Mouse (Mus musculus) embryonic fibroblast, embryonic 13.5 days (primary cell): ENCODE measurements at regions not wholly inside any gene's neighbourhood (a gene's known extent, or its start where the extent isn't known, plus 50 kb on each side); places are given as distances from the start of the nearest gene placed in this dataset.

Experiments used
- H3K27ac ChIP-seq: 2 replicates; pipeline ENCODE4 v1.5.1; 2012; ENCODE audit warnings: low read length, control low read depth, inconsistent platforms; ENCODE audit not compliant: insufficient read depth
- H3K4me1 ChIP-seq: 2 replicates; pipeline ENCODE4 v1.6.1; 2011; ENCODE audit warnings: low read length; ENCODE audit not compliant: control insufficient read depth, insufficient read depth
- H3K4me3 ChIP-seq: 2 replicates; pipeline ENCODE4 v1.5.1; 2011; ENCODE audit warnings: mild to moderate bottlenecking, control low read depth, low read length; ENCODE audit not compliant: insufficient read depth
- CTCF ChIP-seq: IDR thresholded peaks from 2 replicates; pipeline ENCODE4 v1.5.1; 2011; ENCODE audit warnings: mild to moderate bottlenecking, control low read depth, low read length, moderate library complexity, borderline replicate concordance; ENCODE audit not compliant: insufficient read depth
- POLR2A ChIP-seq: IDR thresholded peaks from 2 replicates; pipeline ENCODE4 v1.6.1; 2011; ENCODE audit warnings: low read depth, mild to moderate bottlenecking, control low read depth, low read length, moderate library complexity

- Histone ChIP-seq H3K4me1 (no peaks in the 10 kb centered on the region), H3K27ac (no peak overlapping the region), H3K4me3 (no peak overlapping the region)
- no peak for TF ChIP-seq CTCF
- TF ChIP-seq POLR2A, result no peak
Measured at GRCm38 (mm10) chr12:106732108-106732857, 722.3 kb downstream of the Vrk1 start.

GRCm38 (mm10) chr12:106748765-106749164 is 738.7 kb downstream of the Vrk1 start:
- Histone ChIP-seq H3K4me3 (no peak overlapping the region), H3K4me1 (no peaks in the 10 kb centered on the region), H3K27ac (no peak overlapping the region)
- TF ChIP-seq CTCF (no peak), POLR2A (no peak)

GRCm38 (mm10) chr12:106763552-106763951 is 724.9 kb upstream of the 3110018I06Rik start:
- no peak for TF ChIP-seq CTCF

GRCm38 (mm10) chr12:106764516-106764915 is 723.9 kb upstream of the 3110018I06Rik start:
- Histone ChIP-seq H3K27ac (no peak overlapping the region), H3K4me1 (no peaks in the 10 kb centered on the region), H3K4me3 (no peak overlapping the region)
- TF ChIP-seq POLR2A (no peak), CTCF (no peak)

More at GRCm38 (mm10) chr12:106763552-106763951, 724.9 kb upstream of the 3110018I06Rik start:
- Histone ChIP-seq H3K4me1 (no peaks in the 10 kb centered on the region), H3K4me3 (no peak overlapping the region), H3K27ac (no peak overlapping the region)

- no peaks in the 10 kb centered on the region for H3K4me1 ChIP-seq
- TF ChIP-seq CTCF, result no peak
- no peak for TF ChIP-seq POLR2A
- no peak overlapping the region for H3K4me3 ChIP-seq
Measured at GRCm38 (mm10) chr12:106773536-106773935, 714.9 kb upstream of the 3110018I06Rik start.

GRCm38 (mm10) chr12:106796596-106796995 is 691.8 kb upstream of the 3110018I06Rik start:
- H3K27ac ChIP-seq, result no peak overlapping the region
- TF ChIP-seq POLR2A (no peak), CTCF (no peak)
- no peaks in the 10 kb centered on the region for H3K4me1 ChIP-seq
- H3K4me3 ChIP-seq, result no peak overlapping the region

More at GRCm38 (mm10) chr12:106773536-106773935, 714.9 kb upstream of the 3110018I06Rik start:
- no peak overlapping the region for H3K27ac ChIP-seq

GRCm38 (mm10) chr12:106819736-106820135 is 668.7 kb upstream of the 3110018I06Rik start:
- Histone ChIP-seq H3K4me3 (no peak overlapping the region), H3K4me1 (no peaks in the 10 kb centered on the region), H3K27ac (no peak overlapping the region)
- TF ChIP-seq CTCF (no peak), POLR2A (no peak)

GRCm38 (mm10) chr12:106822311-106822710 is 666.1 kb upstream of the 3110018I06Rik start:
- TF ChIP-seq POLR2A (no peak), CTCF (no peak)
- H3K4me1 ChIP-seq, result no peaks in the 10 kb centered on the region
- no peak overlapping the region for H3K4me3 ChIP-seq
- no peak overlapping the region for H3K27ac ChIP-seq

- no peak overlapping the region for H3K4me3 ChIP-seq
- H3K27ac ChIP-seq, result no peak overlapping the region
- H3K4me1 ChIP-seq, result no peaks in the 10 kb centered on the region
- TF ChIP-seq CTCF, result no peak
Measured at GRCm38 (mm10) chr12:106828542-106828941, 659.9 kb upstream of the 3110018I06Rik start.

- Histone ChIP-seq H3K27ac (no peak overlapping the region), H3K4me3 (no peak overlapping the region), H3K4me1 (no peaks in the 10 kb centered on the region)
- no peak for TF ChIP-seq CTCF
- no peak for TF ChIP-seq POLR2A
Measured at GRCm38 (mm10) chr12:106829323-106829722, 659.1 kb upstream of the 3110018I06Rik start.

- H3K4me3 ChIP-seq, result no peak overlapping the region
- no peak overlapping the region for H3K27ac ChIP-seq
- TF ChIP-seq POLR2A (no peak), CTCF (no peak)
- no peaks in the 10 kb centered on the region for H3K4me1 ChIP-seq
Measured at GRCm38 (mm10) chr12:106835241-106835640, 653.2 kb upstream of the 3110018I06Rik start.
